Mouse (Mus musculus) hindbrain, embryonic 10.5 days (tissue): ENCODE data around the gene Mettl22. TPM values are rescaled to one million over a fixed set of nuclear protein-coding genes. Genes with fewer than 3 reads are reported as not detected.
A peak's percentile ranks its signal among the peaks of the same experiment; 100 is the strongest.

Experiments used
- DNase-seq: peaks from one replicate; pipeline ENCODE4 v3.0.0-alpha.2; 2017; ENCODE audit warnings: low spot score
- H3K27ac ChIP-seq: fragments of 300-500 bp; sonication (generic); 2 replicates; pipeline ENCODE4 v1.5.1; 2016; ENCODE audit warnings: mild to moderate bottlenecking, moderate library complexity
- H3K27me3 ChIP-seq: fragments of 300-500 bp; sonication (generic); 2 replicates; pipeline ENCODE4 v1.6.1; 2016; ENCODE audit warnings: mild to moderate bottlenecking; ENCODE audit not compliant: poor library complexity, insufficient read depth, severe bottlenecking
- H3K36me3 ChIP-seq: fragments of 300-500 bp; sonication (generic); 2 replicates; pipeline ENCODE4 v1.6.1; 2016; ENCODE audit warnings: mild to moderate bottlenecking, moderate library complexity
- H3K4me1 ChIP-seq: fragments of 300-500 bp; sonication (generic); replicated peaks from 2 replicates; pipeline ENCODE4 v1.6.1; 2016; ENCODE audit warnings: mild to moderate bottlenecking
- H3K4me3 ChIP-seq: fragments of 300-500 bp; sonication (generic); 2 replicates; pipeline ENCODE4 v1.5.1; 2016; ENCODE audit warnings: mild to moderate bottlenecking, moderate library complexity
- H3K9me3 ChIP-seq: fragments of 300-500 bp; sonication (generic); 2 replicates; pipeline ENCODE4 v1.6.1; 2016; ENCODE audit warnings: mild to moderate bottlenecking, moderate library complexity
- WGBS: fragments of 180-500 bp; shearing (Covaris S2); methylation state at CpG from one replicate; pipeline ENCODE4 v1.1.7; 2016; 5-methylcytosine and 5-hydroxymethylcytosine counted together
- polyA plus RNA-seq: library from polyadenylated mRNA; unstranded; fragments of >200 nt; fragmentation: Nextera tagmentation; extraction: Ambion mirVana; gene quantifications from 2 replicates; pipeline ENCODE4 v1.2.1, GENCODE M21; 2016

Mettl22 gene
- polyA plus RNA-seq, 1 experiment from 2014 or later, result 26.0 TPM

DNA sequence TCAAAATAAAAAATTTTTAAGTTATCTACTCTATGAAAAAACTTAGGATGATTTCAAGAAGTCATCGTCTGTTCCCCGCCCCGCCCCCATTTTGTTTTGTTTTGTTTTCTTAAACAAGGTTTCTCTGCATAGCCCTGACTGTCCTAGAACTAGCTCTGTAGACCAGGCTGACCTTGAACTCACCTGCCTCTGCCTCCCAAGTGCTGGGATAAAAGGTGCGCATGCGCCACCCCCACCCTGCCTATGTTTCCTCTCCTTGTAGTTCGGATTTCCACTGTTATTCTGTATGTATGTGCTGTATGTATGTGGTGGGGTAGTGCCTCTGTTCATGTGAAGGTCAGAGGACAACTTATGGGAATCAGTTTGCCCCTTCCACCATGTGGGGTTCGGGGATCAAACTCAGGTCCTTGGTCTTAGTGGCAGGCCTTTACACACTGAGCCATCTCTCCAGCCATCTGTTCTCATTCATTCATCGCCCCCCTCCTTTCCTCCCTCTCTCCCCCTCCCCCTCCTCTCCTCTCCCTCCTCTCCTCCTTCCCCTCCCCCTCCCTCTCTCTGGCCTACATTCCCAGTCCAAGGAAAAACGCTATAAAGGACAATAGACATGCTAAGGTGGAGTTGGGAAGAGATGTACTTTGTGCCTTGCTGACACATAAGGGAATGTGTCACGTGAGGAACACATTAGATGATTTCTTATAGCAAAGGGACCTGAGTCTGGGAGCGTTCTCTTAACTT, 64.0 kb downstream of the Mettl22 start:
- no peaks in the 10 kb centered on the region for H3K27me3 ChIP-seq
- DNase-seq, result no peak
- no peaks in the 10 kb centered on the region for H3K9me3 ChIP-seq
- H3K36me3 ChIP-seq, result no peaks in the 10 kb centered on the region
- H3K27ac ChIP-seq, result no peak overlapping the region
- 84% methylated on average over 11 of the region's 11 CpGs for WGBS
- H3K4me1 ChIP-seq, result peaks cover 23% of the 10 kb centered on the region
- H3K4me3 ChIP-seq, result no peak overlapping the region

- H3K27ac ChIP-seq, result no peak overlapping the region
- peaks cover 23% of the 10 kb centered on the region for H3K4me1 ChIP-seq
- DNase-seq, result no peak
- H3K9me3 ChIP-seq, result no peaks in the 10 kb centered on the region
- H3K36me3 ChIP-seq, result no peaks in the 10 kb centered on the region
- no peaks in the 10 kb centered on the region for H3K27me3 ChIP-seq
- WGBS, result 90% methylated on average over 6 of the region's 6 CpGs
- H3K4me3 ChIP-seq, result no peak overlapping the region
Observed at GRCm38 (mm10) chr16:8535411-8535810, 64.8 kb downstream of the Mettl22 start.

GRCm38 (mm10) chr16:8539150-8539865, 68.7 kb downstream of the Mettl22 start:
- DNase-seq, result peak; percentile 63
- H3K36me3 ChIP-seq, result no peaks in the 10 kb centered on the region
- H3K27ac ChIP-seq, result peak overlapping the region; percentile 74
- H3K4me3 ChIP-seq, result no peak overlapping the region
- peaks cover 20% of the 10 kb centered on the region for H3K4me1 ChIP-seq
- H3K9me3 ChIP-seq, result no peaks in the 10 kb centered on the region
- 51% methylated on average over 9 of the region's 9 CpGs for WGBS
- 0 out of 2 replicates have a peak, but pooled peaks cover 4% of the 10 kb centered on the region for H3K27me3 ChIP-seq

Other genes starting within 250 kb of the Mettl22 start
- gene Tmem114, start 45.7 kb upstream of the Mettl22 start, polyA plus RNA-seq, result 0.19 TPM in 1 of 2 replicates, not detected in the other
- 22.7 and 27.2 TPM in 2 replicates for gene Abat, start 42.6 kb downstream of the Mettl22 start, polyA plus RNA-seq
- 45.3 and 48.9 TPM in 2 replicates for gene Pmm2, start 166.9 kb downstream of the Mettl22 start, polyA plus RNA-seq
- gene Tmem186, start 166.9 kb downstream of the Mettl22 start, polyA plus RNA-seq, result 22.8 and 23.8 TPM in 2 replicates
- gene Carhsp1, start 201.4 kb downstream of the Mettl22 start, polyA plus RNA-seq, result 187 and 235 TPM in 2 replicates
- gene Gm5767, start 210.0 kb downstream of the Mettl22 start, polyA plus RNA-seq, result not detected in 2 replicates